Mouse (Mus musculus) MN1 (cell line): ENCODE data around the gene Lgalsl.

Experiments
- DNase-seq: peaks from one replicate; pipeline ENCODE4 v3.0.0-alpha.2; 2016; ENCODE audit warnings: low spot score

Gene Lgalsl

DNA sequence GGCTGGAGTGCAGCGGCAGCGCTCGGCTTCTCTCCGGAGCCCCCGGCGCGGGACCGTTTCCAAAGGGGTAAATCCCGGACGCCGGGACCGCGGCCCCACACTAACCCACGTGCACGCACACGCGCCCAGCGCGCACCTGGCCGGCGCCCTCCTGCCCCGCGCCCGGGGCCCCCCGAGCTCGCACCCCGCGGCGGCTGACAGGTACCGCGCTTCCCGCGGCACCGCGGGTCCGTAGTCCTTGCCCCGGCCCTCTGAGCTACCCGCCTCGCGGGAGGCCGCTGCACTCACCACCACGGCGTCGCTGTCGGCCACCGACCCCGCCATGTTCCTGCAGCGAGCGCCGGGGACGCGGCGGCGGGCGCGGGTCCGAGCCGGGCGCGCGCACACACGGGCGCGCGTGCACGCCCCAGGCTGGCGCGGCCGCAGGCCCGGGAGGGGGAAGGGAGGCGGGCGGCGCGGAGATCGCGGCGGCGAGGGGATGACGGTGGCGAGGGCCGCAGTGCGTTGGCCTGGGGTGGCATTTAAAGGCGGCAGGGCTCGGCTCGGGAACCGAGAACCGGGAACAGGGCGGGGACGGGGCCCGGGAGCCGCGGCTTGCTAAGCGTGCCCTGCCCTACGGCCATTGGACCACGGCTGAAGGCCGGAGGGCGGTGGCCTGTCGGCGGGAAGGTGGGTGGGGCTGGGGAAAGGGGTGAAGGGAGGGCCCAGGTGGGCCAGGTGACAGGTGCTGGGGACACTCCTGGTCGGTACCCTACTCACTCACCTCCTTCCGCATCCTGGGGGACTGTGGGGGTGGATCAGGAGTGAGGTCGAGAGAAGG, at the start of gene Lgalsl:
Gene Lgalsl (minus strand): TSS at position 371 of the 820 bp plus-strand sequence.
- DNase-seq = peak; percentile 73

DNA sequence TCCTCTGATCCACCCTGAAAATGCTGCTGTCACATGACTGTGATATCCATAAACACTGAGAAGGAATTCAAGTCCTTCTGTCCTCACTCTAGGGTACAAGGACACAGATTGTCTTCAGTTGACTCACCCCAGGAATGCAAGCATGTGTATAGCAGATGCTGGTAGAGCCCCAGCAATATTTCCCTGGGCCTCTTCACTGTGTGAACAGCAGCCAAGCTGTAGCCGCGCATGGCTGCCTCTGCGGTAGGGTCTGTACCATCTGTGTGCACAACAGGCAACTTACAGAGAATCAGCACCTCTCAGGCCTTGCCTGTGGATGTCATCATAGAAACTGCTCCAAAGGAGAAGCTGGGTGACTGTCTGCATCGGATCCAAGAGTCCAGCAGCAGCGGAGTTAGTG, 47.8 kb upstream of the Lgalsl start:
- DNase-seq = no peak

DNA sequence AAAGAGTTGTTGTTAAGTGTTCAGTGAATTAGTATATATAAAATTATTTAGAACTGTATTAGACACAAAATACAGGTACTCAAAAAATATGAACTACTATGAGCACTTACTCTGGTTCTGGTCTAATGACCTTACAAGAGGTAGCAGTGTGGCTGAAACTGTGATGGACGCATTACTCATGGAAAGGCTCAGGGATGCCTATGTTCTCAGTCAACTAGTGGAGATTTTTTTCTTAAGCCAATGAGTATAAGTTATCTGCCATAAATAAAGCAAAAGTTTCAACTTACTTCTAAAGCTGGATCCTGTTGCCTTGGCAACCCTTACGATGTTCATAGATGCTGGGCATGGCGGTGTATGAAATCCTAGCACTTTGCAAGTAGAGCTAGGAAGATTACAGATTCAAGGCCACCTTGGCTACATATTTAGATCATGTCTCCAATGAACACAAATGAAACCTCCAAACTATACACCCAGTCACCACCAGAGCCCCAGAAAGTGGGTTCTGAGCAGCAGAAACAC, 46.8 kb upstream of the Lgalsl start:
- no peak for DNase-seq

DNA sequence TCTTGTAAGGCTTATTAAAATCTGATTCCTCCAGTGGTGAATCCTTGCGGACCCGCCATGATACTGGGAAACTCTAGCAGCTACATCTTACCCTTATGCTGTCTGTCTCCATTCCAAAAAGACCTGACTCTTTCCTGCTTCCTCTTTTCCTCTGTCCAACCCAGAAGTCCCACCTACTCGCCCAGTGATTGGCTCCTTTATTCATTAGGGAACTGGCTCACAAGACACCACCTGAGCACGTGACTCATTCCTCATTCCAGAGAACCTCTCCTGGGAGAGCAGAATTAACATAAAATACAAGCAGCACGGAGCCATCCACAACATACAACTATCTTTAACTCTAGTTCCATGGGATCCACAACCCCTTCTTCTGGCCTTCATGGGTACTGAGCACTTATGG, 42.5 kb upstream of the Lgalsl start:
- no peak for DNase-seq

GRCm38 (mm10) chr11:20872911-20873310, 42.1 kb upstream of the Lgalsl start:
- no peak for DNase-seq

DNA sequence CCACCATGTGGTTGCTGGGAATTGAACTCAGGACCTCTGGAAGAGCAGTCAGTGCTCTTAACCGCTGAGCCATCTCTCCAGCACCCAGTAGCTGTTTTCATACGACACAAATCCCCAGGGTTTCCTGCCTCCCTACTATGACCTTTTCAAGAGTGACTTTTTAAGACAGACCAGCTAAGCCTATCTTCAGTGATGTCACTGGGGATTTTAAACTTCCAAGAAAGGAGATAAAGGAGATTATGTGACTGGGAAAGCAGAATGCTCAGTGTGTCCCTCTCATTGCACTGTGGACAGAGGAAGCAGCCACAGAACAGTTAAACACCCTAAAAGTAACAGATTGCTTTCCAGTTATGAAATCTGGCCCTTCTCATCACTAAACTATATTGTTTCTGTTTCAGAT, 41.6 kb upstream of the Lgalsl start:
- DNase-seq = no peak

DNA sequence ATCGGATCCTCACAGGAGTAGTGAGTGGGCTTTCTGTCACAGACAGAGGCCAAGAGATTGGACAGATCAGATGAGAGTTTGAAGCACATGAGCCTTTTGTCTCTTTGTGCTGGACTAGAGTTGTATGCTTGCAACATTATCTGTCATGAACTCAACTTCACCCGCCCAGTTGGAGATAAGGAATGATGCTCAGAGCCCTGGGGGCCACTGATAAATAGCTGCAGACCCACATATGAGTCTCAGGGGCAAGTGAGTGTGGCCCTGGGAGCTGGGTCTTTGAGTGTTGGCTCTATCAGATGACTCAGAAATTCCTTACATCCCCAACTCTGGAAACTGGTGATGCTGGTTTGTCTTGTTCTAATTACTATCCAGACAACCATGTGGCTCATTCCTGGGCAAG, 39.1 kb upstream of the Lgalsl start:
- DNase-seq = no peak

GRCm38 (mm10) chr11:20865450-20865849, 34.6 kb upstream of the Lgalsl start:
- DNase-seq = no peak

DNA sequence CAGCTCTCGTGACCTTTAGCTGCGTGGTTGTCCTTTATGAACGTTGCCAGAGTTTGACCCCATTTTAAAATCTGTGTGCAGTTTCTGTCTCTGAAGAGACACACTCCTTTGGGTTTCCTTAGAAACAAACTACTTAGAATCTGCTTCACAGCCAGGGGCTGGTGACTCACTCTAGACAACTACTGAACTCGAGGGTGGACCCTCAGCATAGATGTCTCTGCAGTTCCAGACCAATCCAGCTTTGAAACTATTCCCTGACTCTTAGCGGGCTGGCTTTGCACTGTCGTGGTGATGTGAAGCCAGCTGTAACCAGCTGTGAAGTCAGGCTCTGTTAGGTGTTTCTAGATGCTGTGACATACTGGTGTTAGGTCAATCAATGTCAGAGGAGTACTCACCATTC, 33.8 kb upstream of the Lgalsl start:
- DNase-seq = no peak

GRCm38 (mm10) chr11:20862101-20862500, 31.2 kb upstream of the Lgalsl start:
- no peak for DNase-seq

DNA sequence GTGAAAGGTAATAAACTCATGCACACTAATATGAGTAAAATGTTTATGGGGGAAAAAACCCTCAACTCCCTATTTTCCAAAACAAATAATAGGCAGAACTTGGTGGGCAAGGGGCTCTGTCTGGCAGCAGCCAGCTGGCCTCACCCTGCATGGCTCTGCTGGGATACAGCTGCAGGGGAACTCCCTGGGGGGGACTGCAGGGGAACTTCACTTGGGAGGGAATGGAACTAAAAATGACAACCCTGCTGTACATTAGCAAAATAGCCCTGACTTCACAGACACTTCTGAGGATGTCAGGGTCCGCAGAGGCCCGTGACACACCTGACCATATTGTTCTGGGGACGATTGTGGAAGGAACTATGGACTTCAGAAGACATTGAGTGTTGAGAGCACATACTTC, 29.5 kb upstream of the Lgalsl start:
- DNase-seq = no peak

- DNase-seq = no peak
These were observed 29.0 kb upstream of the Lgalsl start for GRCm38 (mm10) chr11:20859858-20860257.

GRCm38 (mm10) chr11:20858921-20859668, 28.2 kb upstream of the Lgalsl start:
- DNase-seq = peak; percentile 73

- no peak for DNase-seq
These were observed 27.1 kb upstream of the Lgalsl start for GRCm38 (mm10) chr11:20857921-20858320.

GRCm38 (mm10) chr11:20854032-20854741, 23.3 kb upstream of the Lgalsl start:
- DNase-seq = no peak

GRCm38 (mm10) chr11:20850196-20850595, 19.3 kb upstream of the Lgalsl start:
- no peak for DNase-seq

DNA sequence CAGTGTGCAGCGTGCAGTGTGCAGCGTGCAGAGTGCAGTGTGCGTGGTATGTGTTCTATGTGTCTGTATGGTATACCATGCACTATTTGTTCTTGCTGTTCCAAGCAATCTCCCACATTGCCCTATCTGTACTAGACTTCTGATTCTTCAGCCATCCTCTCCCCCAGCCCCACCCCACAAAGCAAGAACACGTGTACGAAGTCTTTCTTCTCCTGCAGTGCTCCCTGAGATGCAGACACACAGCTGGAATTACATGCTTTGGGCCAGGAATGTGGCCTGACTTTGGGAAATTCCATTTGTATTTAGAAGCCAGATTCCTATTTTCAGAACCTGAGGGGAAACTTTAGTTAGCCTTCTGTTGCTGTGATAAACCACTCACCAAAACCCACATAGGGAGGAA, 18.5 kb upstream of the Lgalsl start:
- DNase-seq = no peak

- no peak for DNase-seq
These were observed 6.5 kb upstream of the Lgalsl start for GRCm38 (mm10) chr11:20837366-20837765.

DNA sequence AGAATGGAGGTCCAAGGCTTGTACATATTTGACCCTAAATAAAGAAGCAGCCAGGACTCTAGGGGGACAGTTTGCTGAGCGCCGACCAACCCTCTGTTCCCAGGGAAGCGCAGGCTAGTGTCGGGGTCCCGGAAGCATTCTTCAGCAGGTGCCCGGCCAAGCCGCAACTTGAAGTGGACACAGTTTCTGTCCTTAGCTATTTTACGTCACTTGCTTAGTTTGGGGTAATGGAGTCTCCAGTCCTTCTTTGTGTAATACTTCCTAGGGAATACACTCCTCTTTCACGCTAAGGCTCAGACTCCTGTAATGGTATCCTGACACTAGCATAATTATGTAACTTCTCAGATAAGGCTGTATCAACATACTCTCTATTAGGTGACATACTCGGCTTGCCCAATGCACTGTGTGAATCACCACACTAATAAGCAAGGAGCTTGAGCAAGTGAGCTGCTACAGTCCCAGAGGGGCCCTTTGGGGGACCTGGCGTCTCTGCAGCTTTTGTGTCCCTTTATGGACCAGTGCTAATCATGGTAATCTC, 813 bp upstream of the Lgalsl start:
- DNase-seq = peak; percentile 33

DNA sequence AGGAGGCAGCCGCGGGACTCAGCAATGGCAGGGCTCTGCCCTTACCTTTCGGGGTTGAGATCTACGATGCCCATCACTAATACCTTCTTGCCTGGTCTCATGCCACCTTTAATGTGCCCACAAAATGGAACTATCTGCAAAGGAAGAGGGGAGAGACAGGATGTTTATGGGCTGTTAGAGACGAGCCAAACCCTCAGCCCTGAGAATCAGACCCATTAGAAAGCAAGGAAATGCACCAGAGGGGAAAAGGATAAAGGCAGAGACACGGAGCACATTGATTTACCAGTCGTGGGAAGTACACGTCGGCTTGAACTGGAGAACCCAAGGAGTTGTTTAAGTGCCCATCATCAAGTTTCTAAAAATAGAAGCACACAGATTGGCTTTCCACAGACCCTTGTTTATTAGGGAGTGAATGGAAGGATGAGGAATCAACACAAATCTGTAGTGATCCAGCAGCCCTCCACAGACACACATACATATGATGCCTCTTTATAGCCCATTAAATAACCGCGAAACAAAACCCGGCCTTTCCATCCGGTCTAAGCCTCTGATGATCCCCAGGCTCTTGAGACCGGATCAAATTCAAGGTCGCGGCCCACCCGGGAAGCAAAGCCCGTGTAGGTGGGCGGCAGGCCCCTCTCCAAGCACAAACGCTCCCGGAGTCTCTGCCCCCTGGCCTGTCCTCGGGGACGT, 717 bp downstream of the Lgalsl start:
- DNase-seq = peak; percentile 68

DNA sequence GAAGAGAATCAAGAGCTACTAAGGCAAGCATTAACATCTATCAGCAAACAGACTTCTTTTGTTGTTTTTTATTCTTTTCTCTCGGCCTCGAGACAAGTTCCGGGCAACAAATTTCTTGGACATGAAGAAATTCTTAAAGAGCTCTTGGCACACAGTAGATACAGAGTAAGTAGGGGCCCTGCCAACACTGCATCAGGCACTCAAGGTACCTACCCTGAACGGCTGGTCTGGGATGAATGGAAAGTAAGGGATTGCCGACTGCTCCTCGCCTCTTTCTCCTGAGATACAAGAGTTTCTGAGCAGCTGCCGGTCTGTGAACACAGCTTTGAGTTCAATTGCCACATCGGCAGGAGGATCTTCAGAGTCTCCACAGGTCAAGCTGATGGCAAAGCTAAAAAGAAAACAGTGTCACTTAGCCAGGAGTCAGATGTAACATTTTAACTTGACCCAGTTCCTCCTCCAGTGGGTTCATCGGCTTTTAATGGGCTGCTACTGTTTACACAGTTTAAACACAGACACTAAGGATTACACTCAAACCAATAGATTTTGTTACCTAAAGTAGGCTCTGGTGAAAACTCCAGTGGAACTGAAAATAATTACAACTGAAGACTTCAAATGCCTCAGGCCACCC, 1.7 kb downstream of the Lgalsl start:
- no peak for DNase-seq
